Mouse (Mus musculus) induced T-regulatory cell, adult 2 months (primary cell): ENCODE results near the gene Krt90.
"Not testable (repeated sequence)": the region's sequence is repeated elsewhere in the genome, so short reads cannot be mapped to it uniquely, and the experiment has no call there.

ENCODE experiments used
- DNase-seq: peaks from one replicate; pipeline ENCODE4 v3.0.0-alpha.2; 2012; ENCODE audit warnings: low read depth

The Krt90 gene

GRCm38 (mm10) chr15:101517161-101517560 is 45.6 kb downstream of the Krt90 start, which contains the start of gene Gm49425:
Gene Gm49425, minus strand, starts transcription at chr15:101517261.
- not testable (repeated sequence) for DNase-seq

GRCm38 (mm10) chr15:101508247-101508646 is 54.5 kb downstream of the Krt90 start:
- DNase-seq = no peak

- DNase-seq = no peak
Observed at GRCm38 (mm10) chr15:101506896-101507758, 55.6 kb downstream of the Krt90 start.
